Mouse (Mus musculus) cerebellum, adult 9-11 months (tissue): ENCODE measurements at regions not wholly inside any gene's neighbourhood (a gene's known extent, or its start where the extent isn't known, plus 50 kb on each side); places are given as distances from the start of the nearest gene placed in this dataset.
"Not testable (repeated sequence)": the region's sequence is repeated elsewhere in the genome, so short reads cannot be mapped to it uniquely, and the experiment has no call there.

ENCODE experiments used
- DNase-seq: peaks from one replicate; pipeline ENCODE4 v3.0.0; 2022

DNA sequence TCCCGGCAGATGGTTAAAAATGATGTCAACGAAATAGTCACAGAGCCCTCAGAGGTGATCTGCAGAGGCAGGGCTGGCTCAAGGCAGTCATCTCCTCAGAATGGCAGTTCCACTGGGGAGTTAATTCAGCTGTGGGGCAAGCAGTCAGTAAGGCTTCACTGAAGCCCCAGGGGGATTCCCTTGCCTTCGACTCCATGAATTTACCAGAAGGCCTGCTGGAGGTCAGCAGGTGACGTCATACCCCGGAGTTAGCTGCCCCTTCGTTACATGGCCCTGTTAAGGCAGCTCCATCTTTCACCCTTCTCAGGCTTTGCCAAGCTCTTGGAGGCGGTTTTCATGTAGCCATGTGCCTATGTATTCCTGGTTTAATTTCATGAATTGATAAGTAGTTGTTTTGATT lies 178.6 kb downstream of the Fam43a start:
- no peak for DNase-seq

DNA sequence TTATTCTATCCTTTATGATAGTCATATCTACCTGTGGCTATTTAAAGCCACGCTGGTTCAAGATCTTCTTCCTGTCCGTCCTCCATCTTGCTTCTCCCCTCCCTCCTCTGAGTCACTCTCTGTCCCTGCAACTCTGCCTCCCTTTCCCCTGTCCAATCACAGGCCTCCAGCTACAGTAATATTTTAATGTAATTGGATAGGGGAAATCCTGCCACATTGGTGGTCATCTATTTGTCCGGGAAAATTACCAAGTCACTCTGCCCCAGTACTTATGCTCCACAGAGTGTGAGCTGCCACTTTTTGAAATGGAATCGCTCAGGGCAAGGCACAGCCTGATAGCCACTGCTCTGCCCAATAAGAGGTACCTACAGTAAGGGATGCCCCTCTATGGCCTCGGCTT lies 179.4 kb downstream of the Fam43a start:
- DNase-seq = no peak

DNA sequence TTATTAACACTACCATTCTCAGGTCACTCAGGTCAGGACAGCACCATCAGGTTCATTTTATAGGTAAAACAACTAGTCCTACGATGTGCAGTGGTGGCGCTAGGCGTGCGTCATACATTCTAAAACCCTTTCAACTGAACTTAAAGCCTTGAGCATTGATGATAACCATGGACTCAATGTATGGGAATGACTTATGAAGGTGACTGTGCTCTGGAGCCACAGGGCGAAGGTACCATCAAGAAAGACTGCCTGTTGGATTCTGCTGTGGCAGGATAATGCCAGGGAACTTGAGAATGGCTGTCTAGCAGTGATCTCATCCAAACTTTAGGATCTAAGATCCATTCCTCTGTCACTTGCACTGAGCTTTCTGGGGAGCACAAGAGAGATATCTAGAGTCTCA lies 184.7 kb downstream of the Fam43a start:
- no peak for DNase-seq

DNA sequence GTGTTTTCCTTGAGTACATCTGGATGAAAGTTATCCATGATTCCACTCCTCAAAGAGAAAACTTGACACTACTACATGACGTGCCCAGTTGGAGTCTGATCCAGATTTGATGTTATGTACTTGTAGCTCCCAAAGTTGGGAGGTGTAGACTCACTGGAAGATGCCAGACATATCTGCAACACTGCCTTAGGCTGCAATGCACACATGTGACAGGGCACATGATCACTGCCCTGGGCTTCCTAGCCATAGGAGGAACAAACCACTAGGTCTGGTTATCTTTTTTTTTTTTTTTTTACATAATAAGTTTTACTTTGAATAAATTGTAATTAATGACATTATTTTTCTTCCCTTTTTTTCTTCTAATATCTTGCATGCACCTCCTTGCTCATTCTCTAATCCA lies 185.4 kb downstream of the Fam43a start:
- DNase-seq = no peak

DNA sequence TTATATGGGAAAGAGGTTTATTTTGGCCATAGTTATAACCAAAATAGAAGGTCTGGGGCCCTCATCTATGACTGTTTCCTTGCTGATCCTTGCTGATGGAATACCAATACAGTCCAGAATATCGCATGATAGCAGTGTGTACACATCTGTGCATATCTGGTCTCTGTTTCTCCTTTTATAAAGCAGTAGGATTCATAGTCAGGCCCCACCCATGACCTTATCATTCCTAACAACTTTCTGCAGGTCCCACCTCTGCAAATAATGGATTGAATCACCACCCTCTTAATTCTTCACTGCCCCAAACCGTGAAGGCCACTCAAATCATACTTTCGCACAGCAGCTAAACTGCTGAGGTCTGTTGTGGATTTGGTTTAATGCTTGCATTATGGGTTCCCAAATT lies 186.5 kb downstream of the Fam43a start:
- no peak for DNase-seq

DNA sequence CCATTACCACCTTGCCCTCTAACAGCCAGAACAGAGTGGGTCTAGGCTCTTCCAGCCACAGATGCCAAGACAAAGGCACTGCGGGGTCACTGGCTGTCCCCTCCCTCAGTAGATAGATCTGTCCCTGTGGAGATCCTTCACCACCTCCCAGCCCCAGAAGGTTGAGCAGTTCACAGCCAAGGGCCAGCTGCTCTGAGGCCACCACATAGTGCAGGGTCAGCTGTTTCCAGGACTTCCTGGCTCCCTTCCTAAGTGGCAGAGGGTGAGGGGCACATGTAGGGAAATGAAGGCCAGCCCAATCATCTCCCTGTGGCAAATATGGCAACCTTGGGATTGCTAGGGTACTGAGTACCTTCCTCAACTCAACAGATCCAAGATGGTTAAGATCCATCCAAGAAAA lies 187.8 kb downstream of the Fam43a start:
- no peak for DNase-seq

DNA sequence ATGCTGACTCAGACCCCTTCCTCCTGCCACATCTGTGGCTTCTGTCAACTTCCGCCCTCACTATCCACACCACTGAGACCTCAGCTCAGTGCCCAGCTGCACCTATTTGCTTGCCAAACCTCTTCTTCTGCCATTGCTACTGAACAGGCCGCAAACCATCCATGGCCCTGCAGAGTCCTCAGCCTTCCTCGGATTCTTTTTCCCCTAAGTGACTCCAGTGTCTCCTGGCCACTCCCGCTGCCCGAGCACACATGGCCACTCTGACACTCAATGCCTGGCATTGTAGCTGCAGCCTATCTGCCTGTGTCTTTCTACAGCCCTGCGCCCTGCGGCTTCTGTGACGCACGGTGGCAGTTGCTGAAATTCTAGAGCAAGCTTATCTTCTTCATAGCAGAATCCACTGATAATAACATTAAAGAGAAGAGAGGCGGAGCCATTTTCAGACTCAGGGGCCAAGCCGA lies 188.8 kb downstream of the Fam43a start:
- DNase-seq = no peak

DNA sequence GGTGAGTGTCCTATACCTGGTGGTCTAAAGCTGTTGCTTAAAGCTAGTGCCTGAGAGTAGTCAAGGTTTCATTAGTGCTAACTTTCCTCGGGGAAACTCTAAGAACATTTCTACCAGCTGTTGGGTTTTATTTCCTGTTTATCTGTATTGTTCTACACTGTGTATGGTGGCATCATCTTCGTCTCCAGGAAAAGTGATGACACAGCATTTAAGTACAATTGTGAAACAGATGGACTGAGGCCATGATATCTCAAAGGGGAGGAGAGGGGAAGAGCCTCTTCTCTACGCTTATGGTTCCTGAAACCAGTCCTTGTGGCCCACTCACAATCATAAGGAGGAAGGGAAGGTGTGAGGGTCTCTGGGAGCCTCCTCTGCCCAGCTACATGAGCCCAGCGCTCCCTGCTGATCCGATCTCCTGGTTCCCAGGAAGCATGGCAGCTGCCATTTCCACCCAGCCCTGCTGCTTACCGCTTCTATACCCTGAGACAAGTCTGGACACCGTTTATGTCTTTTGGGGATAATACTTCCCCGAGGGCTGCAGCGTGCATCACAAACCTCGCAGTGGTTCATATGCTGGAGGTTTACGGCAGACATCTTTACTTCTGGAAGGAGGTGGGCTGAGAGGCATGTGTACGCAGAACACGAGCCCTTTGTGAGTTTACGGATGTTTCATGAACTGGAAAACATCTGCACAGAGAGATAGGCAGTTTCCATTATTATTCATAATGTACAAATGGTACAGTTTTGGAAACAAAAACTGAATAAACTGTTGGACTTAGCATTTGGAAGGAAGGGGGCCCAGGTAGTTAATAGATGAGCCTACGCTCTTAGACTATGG lies 189.6 kb downstream of the Fam43a start:
- DNase-seq = no peak

DNA sequence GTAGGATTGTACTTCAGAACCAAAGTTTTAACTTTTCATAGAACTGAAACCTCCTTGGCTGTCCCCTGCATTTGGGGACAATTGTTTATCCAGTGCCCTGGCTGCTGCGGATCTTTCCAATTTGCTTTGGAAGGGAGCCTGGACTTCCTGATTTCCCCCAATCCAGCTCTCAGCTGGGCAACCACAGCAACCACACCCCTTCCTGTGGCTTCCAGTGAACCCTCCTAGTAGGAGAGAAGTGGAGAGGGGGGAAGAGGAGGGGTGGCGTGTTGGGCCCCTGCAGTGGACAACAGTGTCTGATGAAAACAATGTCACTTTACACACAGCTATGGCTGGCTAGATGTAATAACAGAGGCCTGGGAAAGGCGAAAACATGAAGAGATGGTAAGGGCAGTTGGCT lies 190.5 kb downstream of the Fam43a start:
- no peak for DNase-seq

DNA sequence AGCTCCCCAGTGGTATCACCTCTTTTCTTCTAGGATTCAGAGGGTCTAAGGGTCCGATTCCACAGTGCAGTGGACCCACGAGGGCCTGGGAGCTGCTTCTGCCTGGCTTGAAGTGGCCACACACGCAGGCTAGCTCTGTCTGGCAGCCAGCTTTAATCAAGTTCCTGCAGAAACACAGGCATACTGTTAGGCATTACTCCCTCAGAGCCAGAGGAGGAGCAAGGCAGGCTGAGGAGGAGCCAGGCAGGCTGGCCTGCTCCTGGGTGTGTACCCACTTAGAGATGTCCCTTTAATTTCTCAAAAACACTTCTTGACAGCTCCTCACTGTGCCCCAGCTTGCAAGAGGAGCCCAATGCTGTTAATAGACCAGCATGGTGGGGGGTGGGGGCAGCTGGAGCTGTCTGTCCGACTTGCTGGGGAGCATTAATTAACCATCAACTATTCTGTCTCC lies 191.1 kb downstream of the Fam43a start:
- DNase-seq = peak; percentile 14

DNA sequence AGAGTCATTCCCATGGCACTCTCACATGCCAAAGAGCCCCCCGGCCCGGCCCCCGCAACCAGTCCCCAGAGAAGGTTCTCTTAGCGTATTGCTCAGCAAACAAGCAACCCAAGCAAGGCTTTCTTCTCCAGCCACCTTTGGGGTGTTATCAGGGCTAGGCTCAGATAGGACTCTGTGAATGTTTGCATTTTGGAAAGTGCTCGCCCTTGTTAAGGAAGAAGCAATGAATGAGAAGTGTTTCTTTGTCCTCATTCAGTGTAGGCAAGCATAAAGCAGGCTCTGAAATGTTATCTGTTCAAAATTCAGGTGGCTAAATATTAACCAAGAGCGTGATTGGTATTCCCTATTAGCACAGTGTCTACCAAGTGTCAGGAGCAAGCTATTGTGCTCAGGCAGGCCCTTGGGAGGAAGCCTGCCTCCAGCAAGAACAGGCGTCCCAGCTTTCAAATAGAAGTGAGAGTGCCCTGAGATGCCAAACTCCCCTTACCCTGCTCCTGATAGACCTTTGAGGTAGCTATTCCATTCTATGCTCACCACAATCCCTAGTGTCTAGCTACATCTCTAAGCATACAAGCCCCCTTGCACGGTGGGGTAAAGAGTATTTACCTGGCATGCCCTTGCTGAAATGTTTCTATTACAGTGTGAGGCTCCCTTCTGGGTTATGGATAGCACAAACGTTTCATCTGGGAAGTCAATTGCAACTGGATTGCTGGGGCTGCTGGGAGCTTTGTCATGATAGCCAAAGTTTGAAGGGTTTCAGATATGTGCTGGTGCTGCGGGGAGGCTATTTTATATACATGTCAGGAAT lies 191.7 kb downstream of the Fam43a start:
- DNase-seq = no peak

DNA sequence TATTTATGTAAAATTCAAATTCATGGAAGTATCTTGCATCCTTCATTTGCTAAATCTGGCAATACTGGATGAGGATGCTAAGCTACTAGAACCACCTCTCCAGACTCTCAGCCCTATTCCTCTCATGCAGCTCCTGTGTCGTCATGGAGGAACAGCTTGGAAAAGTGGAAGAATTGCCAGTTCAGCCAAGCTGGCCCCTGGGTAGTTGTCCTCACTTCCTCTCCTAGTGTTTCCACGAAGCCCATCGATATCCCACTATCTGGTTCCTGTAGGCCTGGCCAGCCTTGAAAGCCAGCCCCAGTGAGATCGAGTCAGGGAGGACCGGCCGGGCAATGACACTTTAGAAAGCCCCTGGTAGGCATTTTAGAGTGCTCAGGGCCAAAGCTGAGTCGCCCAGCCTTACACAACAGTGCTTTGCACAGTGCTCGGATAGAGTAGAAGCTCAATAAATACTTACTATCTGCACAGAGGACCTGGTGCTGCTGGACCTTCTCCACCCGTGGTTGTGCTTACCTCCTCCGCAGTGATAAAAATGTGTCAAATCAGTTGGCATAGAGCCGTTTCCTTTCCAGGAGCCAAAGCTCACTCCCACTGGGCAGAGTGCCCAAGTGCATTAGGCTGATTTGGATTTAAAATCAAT lies 193.3 kb downstream of the Fam43a start:
- peak; percentile 14 for DNase-seq

DNA sequence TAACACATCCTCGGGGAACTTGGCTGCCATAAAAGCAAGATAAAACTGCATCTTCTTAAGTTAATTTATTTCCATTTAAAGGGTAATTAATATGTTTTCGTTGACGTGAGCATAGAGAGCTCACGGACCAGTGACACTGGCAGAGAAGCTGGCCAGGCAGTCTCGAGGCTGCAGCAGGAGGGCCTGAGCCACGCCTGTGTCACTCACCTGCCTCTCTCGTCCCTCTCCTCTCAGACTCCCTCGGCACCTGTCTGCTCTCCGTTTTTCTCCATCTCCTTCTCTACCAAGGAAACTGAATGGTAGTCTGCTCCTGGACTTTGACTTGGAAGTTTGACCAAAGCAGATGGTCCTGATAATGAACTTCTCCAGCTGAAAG lies 193.8 kb downstream of the Fam43a start:
- no peak for DNase-seq

DNA sequence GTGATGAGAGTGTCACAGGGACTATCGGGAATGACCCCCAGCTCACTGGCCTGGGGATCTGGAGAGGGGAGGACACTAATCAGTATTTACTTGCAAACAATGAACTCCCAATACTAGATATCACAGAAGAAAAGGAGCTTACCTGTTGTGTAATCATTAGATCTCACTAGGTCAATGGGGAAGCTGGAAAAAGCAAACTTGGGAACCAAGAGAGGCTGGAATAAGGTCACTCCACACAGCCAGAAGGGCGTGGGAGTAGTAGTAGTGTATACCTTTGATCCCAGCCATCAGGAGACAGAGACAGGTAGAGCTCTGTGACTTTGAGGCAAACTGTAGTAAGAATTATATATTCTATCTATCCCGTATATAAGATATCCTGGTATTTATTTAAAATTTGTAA lies 194.3 kb downstream of the Fam43a start:
- DNase-seq = no peak

DNA sequence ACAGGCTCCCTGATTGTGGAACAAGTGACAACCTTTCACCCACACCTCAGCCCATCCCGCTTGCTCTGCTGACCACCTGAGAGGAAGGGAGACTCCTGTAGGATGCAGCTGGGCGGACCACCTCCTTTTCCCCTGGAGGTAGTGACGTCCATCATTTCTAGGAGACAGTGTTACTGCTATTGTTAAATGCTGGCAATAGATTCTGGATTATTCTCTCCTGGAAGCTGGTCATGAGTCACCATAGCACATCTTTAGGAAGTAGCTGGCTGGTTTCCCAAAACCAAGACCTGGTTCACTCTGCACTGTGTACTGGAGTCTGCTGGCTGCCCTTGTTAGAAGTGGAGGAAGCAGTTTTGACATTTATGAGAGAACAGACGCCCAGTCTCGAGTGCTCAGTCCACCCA lies 196.0 kb downstream of the Fam43a start:
- DNase-seq = no peak

DNA sequence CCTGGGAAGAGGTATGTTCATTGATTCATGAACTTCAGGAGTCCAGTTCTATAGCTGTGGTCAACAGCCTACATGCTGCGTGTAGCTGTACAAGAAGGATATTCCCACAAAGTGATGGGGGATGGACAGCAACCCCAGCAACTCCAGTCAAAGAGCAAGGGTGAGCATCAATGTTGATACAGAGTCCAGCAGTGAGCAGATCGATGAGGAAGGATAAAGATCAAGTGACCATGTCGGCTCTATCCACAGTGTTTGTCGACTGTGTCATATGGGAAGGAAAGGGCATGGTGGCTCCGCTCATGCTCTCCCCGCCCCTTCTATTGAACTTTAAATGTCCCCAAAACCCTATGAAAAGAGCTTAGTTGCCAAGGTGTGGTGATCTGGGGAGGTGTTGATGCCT lies 196.6 kb downstream of the Fam43a start:
- no peak for DNase-seq

DNA sequence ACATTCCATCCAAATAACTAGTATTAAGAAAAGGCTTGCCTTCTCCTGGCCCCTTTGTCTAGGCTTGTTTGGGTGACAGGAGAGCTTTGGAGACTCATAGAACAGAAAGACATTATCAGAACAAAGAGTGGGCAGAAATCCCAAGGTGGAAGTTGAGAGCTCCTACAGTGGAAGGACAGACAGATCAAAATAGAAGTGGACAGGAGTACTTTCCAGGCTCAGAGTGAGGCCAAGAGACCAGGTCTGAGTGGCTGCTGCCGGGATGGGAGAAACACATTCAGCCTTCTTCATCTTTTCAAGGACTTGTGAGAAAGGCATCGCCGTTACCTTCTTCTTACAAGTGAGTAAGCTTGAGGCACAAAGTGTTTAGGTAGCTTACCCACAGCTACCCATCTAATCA lies 197.5 kb downstream of the Fam43a start:
- DNase-seq = no peak

DNA sequence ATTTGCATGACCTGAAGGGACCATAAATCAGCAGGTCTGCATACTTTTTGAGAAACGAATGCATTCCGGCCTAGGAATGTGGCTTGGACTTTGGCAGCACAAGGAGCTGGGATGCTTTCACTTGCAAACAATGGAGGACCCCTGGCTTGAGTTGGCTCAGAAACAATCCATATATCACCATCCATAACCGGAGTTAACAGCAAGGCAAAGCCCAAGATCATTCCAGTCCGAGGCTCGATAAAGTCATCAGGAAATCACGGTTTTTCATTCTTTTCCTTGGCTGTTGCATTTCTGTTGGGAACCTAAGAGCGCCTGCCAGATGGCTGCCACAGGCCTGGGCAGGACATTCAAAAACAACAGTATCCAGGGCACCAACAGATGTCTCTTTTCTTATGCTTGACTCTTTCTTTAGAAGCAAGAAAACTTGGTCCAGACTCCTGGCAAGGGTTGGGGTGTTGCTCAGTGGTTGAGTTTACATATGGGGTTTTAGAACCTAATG lies 198.5 kb downstream of the Fam43a start:
- DNase-seq = no peak

DNA sequence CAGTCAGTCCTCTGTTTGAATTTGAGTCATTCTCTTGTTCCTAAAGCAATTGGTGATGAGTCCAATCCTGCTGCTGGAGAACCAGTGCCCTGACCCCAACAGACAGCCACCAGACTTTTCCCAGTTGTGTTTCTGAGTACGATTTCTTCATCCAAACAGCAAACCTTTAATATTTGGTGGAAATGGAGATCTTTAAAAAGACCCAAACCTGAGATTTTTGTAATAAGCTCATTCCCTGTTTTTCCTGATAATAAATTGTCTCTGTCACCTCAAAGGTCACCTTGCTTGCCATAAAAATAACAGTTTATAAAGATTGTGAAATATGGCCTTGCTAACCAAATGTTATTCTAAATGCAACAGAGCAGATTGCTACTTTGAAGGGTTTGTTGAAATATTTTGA lies 199.0 kb downstream of the Fam43a start:
- DNase-seq = no peak

DNA sequence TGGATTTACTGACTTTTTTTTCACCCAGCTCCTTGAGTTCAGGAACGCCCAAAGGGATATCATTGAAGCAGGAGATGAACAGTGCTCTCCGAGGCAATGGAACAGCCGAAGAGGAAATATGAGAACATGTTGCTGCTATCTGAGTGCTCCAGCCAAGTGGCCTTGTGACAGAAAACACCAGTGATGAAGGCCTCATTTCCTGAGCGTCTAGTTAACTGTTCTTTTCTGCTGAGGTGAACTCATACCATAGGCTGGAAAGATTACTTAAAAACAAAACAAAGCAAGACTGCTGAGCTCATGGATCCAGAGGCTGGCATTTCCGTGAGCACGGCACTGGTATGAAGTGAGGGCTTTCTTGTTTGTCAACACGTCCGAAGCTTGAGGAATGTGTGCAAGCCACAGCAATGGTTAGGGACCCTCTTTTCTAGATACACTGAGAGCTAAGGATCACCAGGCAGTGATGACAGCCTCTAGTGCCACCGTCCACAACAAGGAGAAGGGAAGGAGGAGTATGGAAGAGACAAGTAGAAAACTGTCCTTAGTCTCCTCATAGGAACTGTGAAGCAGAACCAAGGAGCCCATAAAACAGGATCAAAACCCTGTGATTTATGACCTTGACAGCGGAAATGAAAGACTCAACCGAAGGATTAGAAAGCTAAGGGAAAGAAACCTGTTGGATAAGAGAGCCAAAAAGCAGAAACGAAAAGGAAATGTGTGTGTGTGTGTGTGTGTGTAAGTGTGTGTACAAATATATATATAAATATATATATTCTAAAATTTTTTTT lies 200.4 kb downstream of the Fam43a start:
- DNase-seq = no peak

DNA sequence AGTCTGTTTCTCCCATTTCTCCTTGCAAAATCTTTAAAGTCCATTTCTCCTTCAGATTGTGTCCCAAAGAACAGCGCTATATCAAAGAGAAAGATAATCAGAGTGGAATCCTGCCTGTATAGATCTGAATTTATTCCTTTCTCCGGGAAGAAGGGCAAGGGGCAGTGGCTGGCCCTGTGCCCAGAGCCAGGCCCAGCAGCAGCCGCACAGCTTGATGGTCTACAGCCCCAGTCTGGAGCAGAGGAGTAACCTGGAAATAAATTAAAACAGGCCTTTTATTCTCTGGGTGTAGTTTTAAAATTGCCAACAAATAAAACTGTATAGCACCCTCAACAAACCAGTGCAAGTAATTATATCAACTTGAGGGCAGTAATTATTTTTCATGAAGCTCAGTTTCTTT lies 204.5 kb downstream of the Fam43a start:
- no peak for DNase-seq

DNA sequence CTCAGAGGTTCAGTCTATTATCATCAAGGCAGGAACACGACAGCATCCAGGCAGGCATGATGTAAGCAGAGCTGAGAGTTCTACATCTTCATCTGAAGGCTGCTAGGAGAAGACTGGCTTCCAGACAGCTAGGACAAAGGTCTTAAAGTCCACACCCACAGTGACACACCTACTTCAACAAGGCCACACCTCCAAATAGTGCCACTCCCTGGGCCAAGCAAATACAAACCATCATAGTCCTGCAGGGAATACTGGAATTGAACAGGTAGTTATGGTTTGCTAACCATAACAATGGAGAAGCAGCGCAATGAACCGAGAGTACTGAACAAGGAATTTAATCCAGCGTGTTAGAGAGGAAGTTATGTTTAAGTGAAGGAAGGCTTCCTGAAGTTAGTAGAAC lies 206.7 kb downstream of the Fam43a start:
- not testable (repeated sequence) for DNase-seq
